Mouse (Mus musculus): ENCODE data around the gene Gm45194. TPM values are rescaled to one million over a fixed set of nuclear protein-coding genes. Genes with fewer than 3 reads are reported as not detected.

The Gm45194 gene
- polyA plus RNA-seq, 1 experiment from 2014 or later = 1.7 TPM

GRCm38 (mm10) chrX:112238749-112239148 lies 347.6 kb downstream of the Gm45194 start, which contains the start of gene 4933403O08Rik:
Gene 4933403O08Rik, plus strand, starts transcription at chrX:112239049.
- Histone ChIP-seq H3K36me3 (ENCODE audit: control insufficient read depth, insufficient read depth, low read length) (no peaks in the 10 kb centered on the region), H3K4me1 (ENCODE audit: control insufficient read depth, insufficient read depth, low read length) (no peaks in the 10 kb centered on the region), H3K27ac (ENCODE audit: low read depth, low read length) (no peak within 1 kb of the TSS), H3K4me2 (ENCODE audit: low read depth) (no peak within 1 kb of the TSS), H3K9ac (ENCODE audit: low read length) (no peak within 1 kb of the TSS), H3K27me3 (ENCODE audit: control insufficient read depth, insufficient read depth, low read length) (no peaks in the 10 kb centered on the region), H3K4me3 (ENCODE audit: low read depth, low read length) (no peak within 1 kb of the TSS), H3K9me3 (ENCODE audit: control insufficient read depth, low read length) (no peaks in the 10 kb centered on the region)
- 90% methylated on average over 3 of the region's 3 CpGs for WGBS
- ATAC-seq (ENCODE audit: insufficient read depth, low FRiP score, low TSS enrichment) = no peak
- DNase-seq (ENCODE audit: low spot score) = no peak

DNA sequence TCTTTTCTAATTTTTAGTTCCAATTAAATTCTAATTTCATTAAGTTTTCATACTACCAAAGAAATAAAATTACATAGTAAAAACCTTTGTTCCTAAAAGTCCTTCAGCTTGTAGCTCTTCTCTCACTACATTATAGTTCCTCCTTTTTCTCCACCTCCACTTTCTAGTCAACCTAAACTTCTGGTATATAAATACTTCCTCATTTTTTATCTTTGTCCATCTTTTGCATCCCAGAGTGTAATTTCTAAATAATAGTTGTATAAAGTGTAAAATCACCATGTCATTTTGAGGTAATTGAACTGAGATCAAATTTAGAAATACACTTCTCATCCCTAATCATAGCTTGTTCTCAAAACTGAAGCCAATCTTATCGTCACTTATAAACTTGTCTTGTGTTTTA lies 351.7 kb downstream of the Gm45194 start:
- 93% methylated on average over 1 of the region's 1 CpGs for WGBS
- H3K9ac ChIP-seq (ENCODE audit: low read length) = no peak overlapping the region

DNA sequence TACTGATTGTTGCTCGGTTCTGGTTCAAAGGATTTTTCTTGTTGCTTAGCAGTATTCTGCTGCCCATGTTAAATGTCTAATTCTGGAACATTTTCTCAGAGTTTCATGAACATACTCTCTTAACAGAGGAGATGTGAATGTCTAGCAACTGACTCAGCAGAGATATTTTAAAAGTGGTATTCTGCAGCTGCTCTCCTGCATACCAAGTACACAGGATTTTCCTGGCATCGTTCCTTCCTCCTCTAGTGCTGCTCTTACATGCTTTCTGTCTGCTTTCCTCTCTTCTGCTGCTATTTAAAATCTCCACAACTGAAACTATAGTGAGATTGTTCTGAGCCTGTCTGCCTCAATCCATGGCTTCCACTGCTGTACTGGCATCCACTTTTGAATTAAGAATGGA lies 364.3 kb downstream of the Gm45194 start:
- Histone ChIP-seq H3K27me3 (ENCODE audit: control insufficient read depth, insufficient read depth, low read length) (no peaks in the 10 kb centered on the region), H3K4me3 (ENCODE audit: low read depth, low read length) (no peak overlapping the region), H3K4me2 (ENCODE audit: low read depth) (no peak overlapping the region), H3K9me3 (ENCODE audit: control insufficient read depth, low read length) (no peaks in the 10 kb centered on the region), H3K9ac (ENCODE audit: low read length) (no peak overlapping the region), H3K27ac (ENCODE audit: low read depth, low read length) (no peak overlapping the region), H3K4me1 (ENCODE audit: control insufficient read depth, insufficient read depth, low read length) (no peaks in the 10 kb centered on the region), H3K36me3 (ENCODE audit: control insufficient read depth, insufficient read depth, low read length) (no peaks in the 10 kb centered on the region)
- 87% methylated on average over 2 of the region's 2 CpGs for WGBS
- no peak for ATAC-seq (ENCODE audit: insufficient read depth, low FRiP score, low TSS enrichment)
- no peak for DNase-seq (ENCODE audit: low spot score)

More for the DNA sequence above, 351.7 kb downstream of the Gm45194 start:
- Histone ChIP-seq H3K27ac (ENCODE audit: low read depth, low read length) (no peak overlapping the region), H3K9me3 (ENCODE audit: control insufficient read depth, low read length) (no peaks in the 10 kb centered on the region), H3K4me1 (ENCODE audit: control insufficient read depth, insufficient read depth, low read length) (no peaks in the 10 kb centered on the region), H3K4me3 (ENCODE audit: low read depth, low read length) (no peak overlapping the region), H3K36me3 (ENCODE audit: control insufficient read depth, insufficient read depth, low read length) (no peaks in the 10 kb centered on the region), H3K27me3 (ENCODE audit: control insufficient read depth, insufficient read depth, low read length) (no peaks in the 10 kb centered on the region), H3K4me2 (ENCODE audit: low read depth) (no peak overlapping the region)
- ATAC-seq (ENCODE audit: insufficient read depth, low FRiP score, low TSS enrichment) = no peak
- no peak for DNase-seq (ENCODE audit: low spot score)

DNA sequence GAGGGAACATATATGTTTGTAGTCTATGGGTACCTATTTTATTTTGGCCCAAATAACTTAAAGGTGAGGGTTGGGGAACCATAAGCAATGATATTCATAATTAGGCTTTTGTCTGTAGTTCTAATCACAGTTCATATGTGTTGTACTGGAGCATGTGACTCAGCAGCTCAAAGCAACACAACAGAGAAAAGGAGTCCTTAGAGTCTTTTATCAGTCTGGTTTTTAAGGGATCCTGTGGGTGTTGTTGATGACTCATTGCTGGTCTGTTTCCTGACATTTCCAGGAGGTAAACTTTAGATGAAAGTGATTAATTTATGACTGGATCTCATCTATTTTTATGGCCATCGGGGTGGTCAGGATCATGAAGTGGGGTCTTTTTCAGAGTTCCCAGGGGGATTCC lies 382.4 kb downstream of the Gm45194 start:
- ATAC-seq (ENCODE audit: insufficient read depth, low FRiP score, low TSS enrichment) = no peak
- DNase-seq (ENCODE audit: low spot score) = no peak
- 75% methylated on average over 1 of the region's 1 CpGs for WGBS
- Histone ChIP-seq H3K9ac (ENCODE audit: low read length) (no peak overlapping the region), H3K27ac (ENCODE audit: low read depth, low read length) (no peak overlapping the region), H3K4me1 (ENCODE audit: control insufficient read depth, insufficient read depth, low read length) (no peaks in the 10 kb centered on the region), H3K9me3 (ENCODE audit: control insufficient read depth, low read length) (no peaks in the 10 kb centered on the region), H3K36me3 (ENCODE audit: control insufficient read depth, insufficient read depth, low read length) (no peaks in the 10 kb centered on the region), H3K27me3 (ENCODE audit: control insufficient read depth, insufficient read depth, low read length) (no peaks in the 10 kb centered on the region), H3K4me3 (ENCODE audit: low read depth, low read length) (no peak overlapping the region), H3K4me2 (ENCODE audit: low read depth) (no peak overlapping the region)

Other genes with a start within 250 kb of the Gm45194 start
- gene Hdx, start 194.3 kb upstream of the Gm45194 start, polyA plus RNA-seq (2014; fragmentation: Nextera tagmentation; extraction: Ambion mirVana) = 2.6 and 2.7 TPM in 2 replicates
- gene Tex16, start 119.6 kb downstream of the Gm45194 start, polyA plus RNA-seq (2014; fragmentation: Nextera tagmentation; extraction: Ambion mirVana) = 0.95 and 2.4 TPM in 2 replicates

All from neural tube, embryonic 11.5 days (tissue).